In the genomic region with DNA sequence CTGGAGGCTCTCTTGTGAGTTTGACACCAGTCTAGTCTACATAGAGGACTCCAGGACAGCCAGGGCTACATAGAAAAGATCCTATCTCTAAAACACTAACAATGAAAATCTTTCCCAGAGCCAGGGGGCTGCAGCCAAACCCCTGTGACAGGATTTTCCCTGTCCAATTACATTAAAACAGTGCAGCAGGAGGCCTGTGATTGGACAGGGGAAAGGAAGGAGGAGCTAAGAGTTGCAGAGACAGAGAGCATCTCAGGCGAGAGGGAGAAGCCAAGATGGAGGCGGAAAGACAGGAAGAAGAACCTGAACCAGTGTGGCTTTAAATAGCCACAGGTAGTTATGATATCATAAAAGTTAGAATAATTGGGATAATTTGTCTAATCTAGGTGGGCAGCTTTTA, we compare ENCODE assay signal across 20 mouse cellular contexts. TPM values are rescaled to one million over a fixed set of nuclear protein-coding genes. Genes with fewer than 3 reads are reported as not detected.
"Had no signal": no experiment of that assay in that cellular context is flagged by ENCODE, and none has a peak within 500 bp of the region (broad histone marks: within the 10 kb centered on the region; RNA-seq: fewer than 3 reads in every experiment).

No protein-coding gene starts in this region.

- H3K9me3 ChIP-seq: midbrain, embryonic 10.5 days; midbrain, embryonic 12.5 days; neural tube, embryonic 13.5 days; neural tube, embryonic 15.5 days had no signal

- H3K9ac ChIP-seq: liver, postnatal 0 days; lung, embryonic 14.5 days; midbrain, embryonic 12.5 days; neural tube, embryonic 13.5 days; neural tube, embryonic 15.5 days had no signal

- H3K4me1 ChIP-seq: midbrain, embryonic 10.5 days; midbrain, embryonic 12.5 days; neural tube, embryonic 13.5 days; neural tube, embryonic 15.5 days had no signal

- DNase-seq: liver, postnatal 0 days; lung, embryonic 14.5 days; lung, postnatal 10 days; lung, postnatal 4 days; midbrain, embryonic 14.5 days; retina, postnatal 1 day; right cerebral cortex, adult 18-20 months; right cerebral cortex, postnatal 25 days; right cerebral cortex, postnatal 4 days; spleen, adult 18-20 months; thymus, adult 18-20 months; thymus, postnatal 14 days; thymus, postnatal 36 days had no signal

- H3K27me3 ChIP-seq: midbrain, embryonic 12.5 days; neural tube, embryonic 13.5 days; neural tube, embryonic 15.5 days had no signal

- H3K27ac ChIP-seq: midbrain, embryonic 10.5 days; midbrain, embryonic 12.5 days; neural tube, embryonic 13.5 days; neural tube, embryonic 15.5 days had no signal

- H3K36me3 ChIP-seq: midbrain, embryonic 10.5 days; midbrain, embryonic 12.5 days; neural tube, embryonic 13.5 days; neural tube, embryonic 15.5 days had no signal

- H3K4me3 ChIP-seq: midbrain, embryonic 10.5 days; midbrain, embryonic 12.5 days; myocyte; neural tube, embryonic 13.5 days; neural tube, embryonic 15.5 days had no signal

RNA-seq across cellular contexts. Expression of gene Oas1e, which starts 12.9 kb away (rescaled TPM):
- total RNA-seq: megakaryocyte, adult 5-6 weeks; megakaryocyte-erythroid progenitor cell, adult 5-6 weeks had no signal
